Comparison of ENCODE assay signal across 11 mouse cellular contexts in genomic region chr2:163702431-163702830, GRCm38 (mm10). TPM values are rescaled to one million over a fixed set of nuclear protein-coding genes. Genes with fewer than 3 reads are reported as not detected.
DNase-seq lines count a peak whose midpoint lies in the region; ATAC-seq and TF ChIP-seq lines count a peak whose summit lies in the region.
"Had no signal": no experiment of that assay in that cellular context is flagged by ENCODE, and none has a peak within 500 bp of the region (broad histone marks: within the 10 kb centered on the region; RNA-seq: fewer than 3 reads in every experiment).

No protein-coding gene starts in this region.

- no peaks in the 10 kb centered on the region for H3K9me3 ChIP-seq in heart, embryonic 14.5 days (ENCODE audit: control insufficient read depth, low read length)
- no peaks in the 10 kb centered on the region for H3K9me3 ChIP-seq in neural tube, embryonic 13.5 days
- H3K9me3 ChIP-seq in neural tube, embryonic 15.5 days (replicated peaks) = no peaks in the 10 kb centered on the region
- no peaks in the 10 kb centered on the region for H3K9me3 ChIP-seq in embryonic facial prominence, embryonic 10.5 days
- H3K9me3 ChIP-seq in liver, postnatal 0 days (ENCODE audit: low read length) = no peaks in the 10 kb centered on the region

- TF ChIP-seq CTCF in liver, postnatal 0 days (IDR thresholded peaks at IDR 0.05; ENCODE audit: low read depth) = no peak

- no peak for DNase-seq in heart, postnatal 4 days
- DNase-seq in embryonic facial prominence, embryonic 10.5 days (ENCODE audit: low spot score) = no peak
- no peak for DNase-seq in liver, postnatal 0 days
- DNase-seq in testis, postnatal 10 days (ENCODE audit: low spot score) = no peak
- DNase-seq in lung, adult 18-20 months = no peak
- DNase-seq: adrenal gland, postnatal 36 days; cerebellum, adult 18-20 months; kidney, adult 2 months had no signal

- peaks cover 34 to 57% of the 10 kb centered on the region in 2 experiments for H3K4me1 ChIP-seq in heart, embryonic 14.5 days (ENCODE audit: control insufficient read depth in 2 of 2, insufficient read depth in 2 of 2, low read length in 2 of 2)
- H3K4me1 ChIP-seq in neural tube, embryonic 13.5 days (replicated peaks) = peaks cover 18% of the 10 kb centered on the region
- peaks cover 9% of the 10 kb centered on the region for H3K4me1 ChIP-seq in neural tube, embryonic 15.5 days
- peaks cover 19% of the 10 kb centered on the region for H3K4me1 ChIP-seq in embryonic facial prominence, embryonic 10.5 days
- peaks cover 29% of the 10 kb centered on the region for H3K4me1 ChIP-seq in liver, postnatal 0 days (ENCODE audit: insufficient read depth)

- TF ChIP-seq EP300 in liver, postnatal 0 days (IDR thresholded peaks at IDR 0.05; ENCODE audit: low read depth) = no peak

- peaks cover 25% of the 10 kb centered on the region for H3K36me3 ChIP-seq in heart, embryonic 14.5 days (ENCODE audit: control insufficient read depth, insufficient read depth, low read length)
- H3K36me3 ChIP-seq in neural tube, embryonic 13.5 days = peaks cover 6% of the 10 kb centered on the region; the same call in 1 of the 2 replicates
- H3K36me3 ChIP-seq in neural tube, embryonic 15.5 days = no peaks in the 10 kb centered on the region
- H3K36me3 ChIP-seq in embryonic facial prominence, embryonic 10.5 days (replicated peaks) = peaks cover 25% of the 10 kb centered on the region
- peaks cover 8% of the 10 kb centered on the region for H3K36me3 ChIP-seq in liver, postnatal 0 days (replicated peaks; ENCODE audit: insufficient read depth, low read length)

- 56% methylated on average over 7 of the region's 7 CpGs for WGBS in heart, embryonic 14.5 days
- WGBS in neural tube, embryonic 13.5 days = 80% methylated on average over 7 of the region's 7 CpGs
- 78% methylated on average over 7 of the region's 7 CpGs for WGBS in neural tube, embryonic 15.5 days
- 76% methylated on average over 7 of the region's 7 CpGs for WGBS in embryonic facial prominence, embryonic 10.5 days
- 51% methylated on average over 7 of the region's 7 CpGs for WGBS in liver, postnatal 0 days (ENCODE audit: insufficient replicate concordance)

- peak overlapping the region; percentile 62 for H3K9ac ChIP-seq in heart, embryonic 14.5 days (ENCODE audit: low read length)
- H3K9ac ChIP-seq in neural tube, embryonic 13.5 days = 0 out of 2 replicates have a peak overlapping the region, but pooled peaks have one; percentile 22
- H3K9ac ChIP-seq in neural tube, embryonic 15.5 days (replicated peaks) = no peak overlapping the region
- 0 out of 2 replicates have a peak overlapping the region, but pooled peaks have one; percentile 3 for H3K9ac ChIP-seq in liver, postnatal 0 days (replicated peaks)

- peak overlapping the region; percentile 17 to 67 for H3K27ac ChIP-seq in heart, embryonic 14.5 days (replicated peaks in 1 of 2; ENCODE audit: control insufficient read depth in 1 of 2, insufficient read depth in 1 of 2, low read depth in 2 of 2, low read length in 2 of 2)
- no peak overlapping the region for H3K27ac ChIP-seq in neural tube, embryonic 13.5 days (replicated peaks)
- H3K27ac ChIP-seq in neural tube, embryonic 15.5 days (replicated peaks) = no peak overlapping the region
- peak overlapping the region; percentile 44; the same call in 1 of the 2 replicates for H3K27ac ChIP-seq in embryonic facial prominence, embryonic 10.5 days (replicated peaks)
- peak overlapping the region; percentile 46 for H3K27ac ChIP-seq in liver, postnatal 0 days (ENCODE audit: low read depth)

- ATAC-seq in heart, embryonic 14.5 days (ENCODE audit: insufficient number of reproducible peaks, insufficient read depth, low FRiP score, low read depth) = no peak
- no peak for ATAC-seq in neural tube, embryonic 13.5 days (ENCODE audit: low read depth)
- ATAC-seq in neural tube, embryonic 15.5 days (ENCODE audit: low FRiP score) = no peak
- no peak for ATAC-seq in liver, postnatal 0 days

- no peaks in the 10 kb centered on the region for H3K27me3 ChIP-seq in heart, embryonic 14.5 days (ENCODE audit: control insufficient read depth, insufficient read depth, low read length)
- H3K27me3 ChIP-seq in neural tube, embryonic 13.5 days = no peaks in the 10 kb centered on the region
- H3K27me3 ChIP-seq in neural tube, embryonic 15.5 days (replicated peaks) = no peaks in the 10 kb centered on the region
- no peaks in the 10 kb centered on the region for H3K27me3 ChIP-seq in embryonic facial prominence, embryonic 10.5 days (replicated peaks; ENCODE audit: low read depth, poor library complexity, severe bottlenecking)
- H3K27me3 ChIP-seq in liver, postnatal 0 days (ENCODE audit: insufficient read depth, low read length) = no peaks in the 10 kb centered on the region

- H3K4me2 ChIP-seq in heart, embryonic 14.5 days (ENCODE audit: low read length) = no peak overlapping the region
- H3K4me2 ChIP-seq in neural tube, embryonic 13.5 days = no peak overlapping the region
- H3K4me2 ChIP-seq in neural tube, embryonic 15.5 days = no peak overlapping the region
- H3K4me2 ChIP-seq in liver, postnatal 0 days (ENCODE audit: low read depth, low read length) = peak overlapping the region; percentile 36; the same call in 1 of the 2 replicates

- H3K4me3 ChIP-seq in heart, embryonic 14.5 days (ENCODE audit: control insufficient read depth in 1 of 2, insufficient read depth in 1 of 2, low read depth in 1 of 2, low read length in 2 of 2) = no peak overlapping the region
- H3K4me3 ChIP-seq in neural tube, embryonic 13.5 days = no peak overlapping the region
- no peak overlapping the region for H3K4me3 ChIP-seq in neural tube, embryonic 15.5 days (replicated peaks)
- H3K4me3 ChIP-seq in embryonic facial prominence, embryonic 10.5 days = no peak overlapping the region
- H3K4me3 ChIP-seq in liver, postnatal 0 days (ENCODE audit: low read depth, low read length) = no peak overlapping the region

RNA-seq across cellular contexts. Expression of gene Pkig, which starts 44.2 kb away (rescaled TPM):
- polyA plus RNA-seq in heart, embryonic 14.5 days (2014; fragmentation: Nextera tagmentation; extraction: Ambion mirVana) = 324 and 359 TPM in 2 replicates
- 100 to 1,000 TPM; 204 to 207 TPM for total RNA-seq in heart, postnatal 4 days (2021)
- 116 and 123 TPM in 2 replicates for polyA plus RNA-seq in neural tube, embryonic 13.5 days (2015; fragmentation: Nextera tagmentation; extraction: Ambion mirVana)
- 107 and 110 TPM in 2 replicates for polyA plus RNA-seq in neural tube, embryonic 15.5 days (2015; fragmentation: Nextera tagmentation; extraction: Ambion mirVana)
- 189 and 194 TPM in 2 replicates for polyA plus RNA-seq in embryonic facial prominence, embryonic 10.5 days (2016; fragmentation: Nextera tagmentation; extraction: Ambion mirVana)
- 84.9 and 85.0 TPM in 2 replicates for polyA plus RNA-seq in liver, postnatal 0 days (2015; fragmentation: Nextera tagmentation; extraction: Ambion mirVana)

RNA-seq across cellular contexts. Expression of gene Ada, which starts 47.6 kb away (rescaled TPM):
- 2.3 and 4.0 TPM in 2 replicates for polyA plus RNA-seq in heart, embryonic 14.5 days (2014; fragmentation: Nextera tagmentation; extraction: Ambion mirVana)
- total RNA-seq in heart, postnatal 4 days (2021) = 1 to 10 TPM; 1.8 to 2.4 TPM
- polyA plus RNA-seq in neural tube, embryonic 13.5 days (2015; fragmentation: Nextera tagmentation; extraction: Ambion mirVana) = 1.9 and 2.5 TPM in 2 replicates
- polyA plus RNA-seq in neural tube, embryonic 15.5 days (2015; fragmentation: Nextera tagmentation; extraction: Ambion mirVana) = 4.2 and 10.1 TPM in 2 replicates
- polyA plus RNA-seq in embryonic facial prominence, embryonic 10.5 days (2016; fragmentation: Nextera tagmentation; extraction: Ambion mirVana) = 9.7 and 11.1 TPM in 2 replicates
- 2.7 TPM in 2 replicates for polyA plus RNA-seq in liver, postnatal 0 days (2015; fragmentation: Nextera tagmentation; extraction: Ambion mirVana)

RNA-seq across cellular contexts. Expression of gene Serinc3, which starts 57.5 kb away (rescaled TPM):
- 76.5 and 79.0 TPM in 2 replicates for polyA plus RNA-seq in heart, embryonic 14.5 days (2014; fragmentation: Nextera tagmentation; extraction: Ambion mirVana)
- 100 to 1,000 TPM; 239 to 253 TPM for total RNA-seq in heart, postnatal 4 days (2021)
- 36.8 and 39.1 TPM in 2 replicates for polyA plus RNA-seq in neural tube, embryonic 13.5 days (2015; fragmentation: Nextera tagmentation; extraction: Ambion mirVana)
- 33.6 and 41.2 TPM in 2 replicates for polyA plus RNA-seq in neural tube, embryonic 15.5 days (2015; fragmentation: Nextera tagmentation; extraction: Ambion mirVana)
- 21.9 and 22.1 TPM in 2 replicates for polyA plus RNA-seq in embryonic facial prominence, embryonic 10.5 days (2016; fragmentation: Nextera tagmentation; extraction: Ambion mirVana)
- 79.9 and 92.7 TPM in 2 replicates for polyA plus RNA-seq in liver, postnatal 0 days (2015; fragmentation: Nextera tagmentation; extraction: Ambion mirVana)

Comparison
In these comparisons a context has a peak if more than half of its experiments do, and no peak if none do; other contexts are left out.
1. H3K27ac ChIP-seq: peak in heart, embryonic 14.5 days (2 of 2), embryonic facial prominence, embryonic 10.5 days (single experiment) and liver, postnatal 0 days (single experiment); none in neural tube, embryonic 13.5 days (single experiment) and neural tube, embryonic 15.5 days (single experiment).